Mouse (Mus musculus) ES-E14 (cell line): ENCODE measurements around the gene Ankrd52.

Experiments used
- CHD2 ChIP-seq: IDR thresholded peaks from 2 replicates; pipeline ENCODE4 v1.6.1; 2014; ENCODE audit warnings: mild to moderate bottlenecking, low read depth, low read length, inconsistent platforms
- ZC3H11A ChIP-seq: IDR thresholded peaks from 2 replicates; pipeline ENCODE4 v1.6.1; 2012; ENCODE audit warnings: low read depth, mild to moderate bottlenecking, inconsistent platforms, low read length, borderline replicate concordance
- ZNF384 ChIP-seq: IDR thresholded peaks from 2 replicates; pipeline ENCODE4 v1.6.1; 2012; ENCODE audit warnings: low read depth, low read length, inconsistent platforms

GRCm38 (mm10) chr10:128454471-128454870 lies 77.6 kb downstream of the Ankrd52 start:
- TF ChIP-seq ZC3H11A, result no peak
- TF ChIP-seq CHD2, result no peak
- TF ChIP-seq ZNF384, result no peak
